Mouse (Mus musculus) kidney, adult 18-20 months (tissue): ENCODE measurements around the gene Zfp36l2.
A peak's percentile ranks its signal among the peaks of the same experiment; 100 is the strongest.
"Not testable (repeated sequence)": the region's sequence is repeated elsewhere in the genome, so short reads cannot be mapped to it uniquely, and the experiment has no call there.

Experiments used
- DNase-seq: peaks from one replicate; pipeline ENCODE4 v3.0.0; 2021

The Zfp36l2 gene

GRCm38 (mm10) chr17:84194282-84195002 is 6.7 kb upstream of the Zfp36l2 start:
- no peak for DNase-seq

DNA sequence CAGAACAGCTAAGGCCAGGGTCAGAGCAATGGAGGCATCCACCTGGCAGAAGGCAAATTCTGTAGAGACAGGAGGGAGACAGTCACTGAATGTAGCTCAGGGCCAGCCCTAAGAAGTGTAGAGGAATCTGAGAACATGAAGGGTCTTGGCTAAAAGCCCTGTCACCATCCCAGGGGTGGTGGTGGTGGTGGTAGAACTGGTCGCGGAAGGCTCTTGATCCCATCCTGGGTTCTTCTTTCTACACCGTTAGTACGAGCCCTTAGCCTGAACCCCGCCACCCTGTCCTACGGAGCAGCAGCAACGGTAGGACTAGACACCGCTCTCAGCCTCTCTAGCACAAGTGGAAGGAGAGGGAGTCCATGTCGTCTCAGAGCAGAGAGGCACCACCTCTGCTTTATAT is 5.7 kb upstream of the Zfp36l2 start:
- DNase-seq: no peak

GRCm38 (mm10) chr17:84191946-84192345 is 4.2 kb upstream of the Zfp36l2 start:
- no peak for DNase-seq

DNA sequence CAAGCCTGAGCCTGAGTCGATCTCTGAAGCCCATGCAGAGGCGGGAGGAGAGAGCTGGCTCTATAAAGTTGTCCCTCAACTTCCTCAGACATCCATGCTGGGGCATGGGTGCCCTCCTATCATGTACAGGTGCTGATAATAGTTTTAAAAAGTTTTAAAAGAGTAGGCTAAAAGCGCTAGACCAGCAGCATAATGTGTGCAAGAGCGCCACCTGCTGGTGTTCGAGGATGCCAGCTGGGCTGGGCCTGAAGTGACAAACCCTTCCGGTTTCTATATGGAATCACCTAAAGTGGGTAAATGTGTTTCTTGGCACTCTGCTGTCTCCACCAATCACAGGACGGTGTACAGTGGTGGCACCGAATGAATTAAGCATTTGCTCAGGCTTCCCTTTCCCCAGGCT is 3.1 kb upstream of the Zfp36l2 start:
- peak; percentile 89 for DNase-seq

GRCm38 (mm10) chr17:84189127-84189854 is 1.5 kb upstream of the Zfp36l2 start:
- no peak for DNase-seq

- peak; percentile 98 for DNase-seq
Observed at GRCm38 (mm10) chr17:84188374-84188961, 721 bp upstream of the Zfp36l2 start.

- DNase-seq: not testable (repeated sequence)
Observed at GRCm38 (mm10) chr17:84187264-84187663, 483 bp downstream of the Zfp36l2 start.

DNA sequence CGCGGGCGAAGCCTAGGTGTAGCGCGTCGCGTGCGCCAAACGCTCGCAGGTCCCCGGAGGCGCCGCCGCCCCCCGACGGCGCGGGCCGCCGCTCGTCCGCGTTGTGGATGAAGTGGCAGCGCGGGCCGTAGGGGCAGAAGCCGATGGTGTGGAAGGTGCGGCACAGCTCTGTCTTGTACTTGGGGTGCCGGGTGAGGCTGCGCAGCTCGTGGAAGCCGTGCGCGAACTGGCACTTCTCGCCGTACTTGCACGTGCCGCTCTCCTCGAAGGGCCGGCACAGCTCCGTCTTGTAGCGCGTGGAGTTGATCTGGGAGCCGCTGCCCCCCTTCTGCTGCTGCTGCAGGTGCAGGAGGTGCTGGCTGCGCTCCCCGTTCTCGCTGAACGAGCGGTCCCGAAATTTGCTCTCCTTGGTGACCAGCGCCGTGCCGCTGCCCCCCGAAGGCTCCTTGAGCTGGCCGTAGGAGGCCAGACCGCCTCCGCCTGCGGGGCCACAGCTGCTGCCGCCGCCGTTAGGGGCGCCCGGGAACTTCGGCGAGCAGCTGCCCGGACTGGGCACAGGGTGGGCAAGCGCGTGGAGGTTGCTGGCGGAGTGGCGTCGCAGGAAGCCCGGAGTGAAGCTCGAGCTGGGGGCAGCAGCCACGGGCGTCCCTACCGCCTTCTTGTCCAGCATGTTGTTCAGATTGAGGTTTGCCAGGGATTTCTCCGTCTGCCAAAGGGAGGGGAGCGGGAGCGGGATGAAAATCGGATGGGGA is 1.1 kb downstream of the Zfp36l2 start:
- DNase-seq: peak; percentile 75

DNA sequence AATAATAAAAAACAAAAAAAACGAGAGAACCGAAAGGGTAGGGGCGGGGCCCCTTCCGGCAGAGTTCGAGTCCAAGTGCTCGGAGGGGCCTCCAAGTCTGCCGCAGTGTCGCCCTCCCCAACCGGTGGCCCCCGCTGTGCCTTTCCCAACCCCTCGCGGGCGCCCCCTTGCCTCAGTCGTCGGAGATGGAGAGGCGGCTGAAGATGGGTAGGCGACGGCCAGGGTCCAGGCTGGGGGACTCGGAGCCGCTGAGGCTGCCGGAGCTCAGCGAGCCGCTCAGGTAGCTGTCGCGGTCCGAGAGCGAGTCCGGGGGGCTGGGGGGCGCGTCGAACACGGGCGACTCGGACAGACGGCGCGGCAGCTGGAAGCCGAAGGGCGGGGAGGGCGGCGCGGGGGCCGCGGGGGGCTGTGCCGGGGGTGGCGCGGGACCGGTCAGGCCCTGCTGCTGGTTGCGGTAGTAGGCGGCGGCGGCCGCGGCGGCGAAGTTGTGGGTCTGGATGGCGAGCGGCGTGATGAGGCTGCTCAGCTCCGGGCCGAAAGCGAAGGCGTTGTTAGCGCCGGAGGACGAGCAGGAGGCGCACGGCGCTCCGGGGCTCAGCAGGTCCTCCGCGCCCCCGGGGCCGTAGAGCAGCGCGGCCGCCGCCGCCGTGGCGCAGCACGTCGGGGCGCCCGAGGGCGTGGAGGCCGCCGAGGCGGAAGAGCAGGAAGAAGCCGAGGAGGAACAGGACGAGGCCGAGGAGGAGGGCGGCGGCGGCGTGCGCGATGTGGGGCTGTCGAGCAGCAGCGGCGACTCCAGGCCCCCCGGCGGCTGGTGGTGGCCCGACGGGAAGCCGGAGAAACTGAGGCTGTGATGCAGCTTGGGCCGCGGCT is 1.9 kb downstream of the Zfp36l2 start:
- peak; percentile 70 for DNase-seq

- DNase-seq: peak; percentile 58
Observed at GRCm38 (mm10) chr17:84185011-84185411, 2.7 kb downstream of the Zfp36l2 start.

DNA sequence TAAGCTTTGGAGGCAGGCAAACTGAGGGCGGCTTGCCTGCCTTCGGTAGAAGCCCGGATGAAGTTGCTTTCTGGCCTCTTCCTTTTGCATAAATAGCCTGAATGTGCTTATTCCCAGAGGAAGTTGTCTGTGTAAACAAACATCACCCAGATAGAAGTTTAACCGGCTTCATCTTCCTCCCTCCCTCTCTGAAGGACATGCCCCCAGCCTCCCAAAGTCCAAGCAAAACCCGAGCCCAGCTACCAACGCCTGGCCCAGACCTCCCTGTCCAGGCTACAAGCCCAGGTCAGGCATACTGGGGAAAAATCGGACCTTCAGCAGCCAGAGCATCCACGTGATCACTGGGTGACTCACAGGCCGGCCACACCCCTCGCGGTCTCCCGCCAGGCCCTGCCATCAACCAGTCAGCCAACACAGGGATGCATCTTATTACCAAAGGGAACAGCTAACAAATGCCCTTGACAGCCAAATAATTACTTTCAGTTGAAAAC is 4.4 kb downstream of the Zfp36l2 start:
- peak; percentile 96 for DNase-seq

- DNase-seq: no peak
Observed at GRCm38 (mm10) chr17:84182311-84183271, 5.2 kb downstream of the Zfp36l2 start.

DNA sequence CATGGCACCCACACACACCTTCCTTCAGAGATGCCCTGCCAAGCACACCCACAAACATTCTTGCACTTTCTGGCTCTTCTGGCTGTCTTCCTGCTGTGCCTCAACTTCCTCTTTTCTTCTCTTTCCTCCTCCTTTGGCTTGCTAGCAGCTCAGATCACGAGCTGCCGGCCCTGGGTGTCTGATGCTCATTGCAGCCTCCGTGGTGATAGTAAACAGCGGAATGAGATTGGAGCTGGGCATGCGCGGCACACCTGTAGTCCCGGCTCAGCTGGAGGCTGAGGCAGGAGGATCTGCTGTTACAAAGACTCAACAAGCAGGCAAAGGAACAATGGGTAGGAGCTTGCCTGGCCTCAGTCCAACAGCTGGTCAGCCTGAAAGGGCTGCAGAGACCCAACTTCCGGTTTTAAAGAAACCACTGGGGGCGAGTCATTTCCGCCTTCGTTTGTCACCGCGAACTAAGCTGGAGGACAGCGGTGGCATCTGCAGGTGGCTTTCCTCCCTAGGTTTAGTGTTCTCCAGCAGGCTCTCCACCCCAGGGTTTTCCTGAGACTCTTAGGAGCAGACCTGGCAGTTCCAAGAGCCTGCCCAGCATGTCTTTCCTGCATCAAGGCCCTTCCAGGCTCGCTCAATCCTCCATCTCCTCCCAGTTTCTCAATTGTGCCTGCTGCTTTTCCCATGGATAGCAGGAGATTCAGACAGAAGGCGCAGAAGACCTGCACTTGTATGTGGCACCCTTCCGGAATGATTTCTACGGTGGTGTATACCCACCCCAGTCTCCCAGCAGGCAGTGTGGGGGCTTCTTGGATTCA is 6.0 kb downstream of the Zfp36l2 start:
- peak; percentile 61 for DNase-seq

- no peak for DNase-seq
Observed at GRCm38 (mm10) chr17:84180715-84181501, 6.8 kb downstream of the Zfp36l2 start.

- DNase-seq: no peak
Observed at GRCm38 (mm10) chr17:84179973-84180365, 7.8 kb downstream of the Zfp36l2 start.

DNA sequence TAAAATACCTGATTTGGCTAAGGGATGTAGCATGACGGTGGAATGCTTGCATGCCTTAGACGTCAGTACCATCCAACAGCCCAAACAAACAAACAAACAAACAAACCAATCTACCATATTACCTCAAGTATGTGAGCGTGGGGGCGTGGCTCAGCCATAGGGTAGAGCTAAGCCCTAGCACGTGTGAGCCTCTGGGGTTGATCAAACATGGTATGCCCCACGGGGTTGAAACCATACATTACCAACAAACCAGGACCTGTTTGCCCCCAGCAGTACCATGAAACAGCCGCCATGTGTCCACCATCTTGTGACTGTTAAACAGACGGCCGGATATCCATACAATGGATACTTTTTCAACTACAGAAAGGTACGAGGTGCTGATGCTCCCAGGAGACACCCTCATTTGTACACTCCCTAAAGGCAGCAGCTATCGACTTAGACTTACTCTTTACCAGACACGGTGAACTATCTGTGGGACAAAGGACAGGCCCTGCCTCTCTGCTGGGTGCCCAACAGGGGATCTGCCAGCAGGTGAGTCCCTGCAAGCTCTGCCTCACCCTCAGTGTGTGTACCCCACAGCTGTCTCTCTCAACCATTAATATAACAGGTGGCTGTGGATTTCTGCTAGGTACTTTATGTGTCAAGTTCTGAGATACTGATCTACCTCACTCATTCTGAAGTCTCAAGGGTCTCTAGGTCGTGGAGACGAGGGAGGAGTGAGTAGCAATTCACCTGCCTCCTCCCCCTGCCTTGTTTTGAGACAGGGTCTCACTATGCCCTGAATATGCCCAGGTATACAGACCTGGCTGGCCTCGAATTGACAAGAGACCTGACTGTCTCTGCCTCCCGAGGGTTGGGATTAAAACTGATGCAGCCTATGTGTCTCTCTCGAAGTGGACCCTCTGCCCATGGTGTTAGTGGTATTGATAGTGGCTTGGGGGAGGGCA is 8.4 kb downstream of the Zfp36l2 start:
- no peak for DNase-seq

GRCm38 (mm10) chr17:84177481-84177880 is 10.3 kb downstream of the Zfp36l2 start:
- peak; percentile 43 for DNase-seq

DNA sequence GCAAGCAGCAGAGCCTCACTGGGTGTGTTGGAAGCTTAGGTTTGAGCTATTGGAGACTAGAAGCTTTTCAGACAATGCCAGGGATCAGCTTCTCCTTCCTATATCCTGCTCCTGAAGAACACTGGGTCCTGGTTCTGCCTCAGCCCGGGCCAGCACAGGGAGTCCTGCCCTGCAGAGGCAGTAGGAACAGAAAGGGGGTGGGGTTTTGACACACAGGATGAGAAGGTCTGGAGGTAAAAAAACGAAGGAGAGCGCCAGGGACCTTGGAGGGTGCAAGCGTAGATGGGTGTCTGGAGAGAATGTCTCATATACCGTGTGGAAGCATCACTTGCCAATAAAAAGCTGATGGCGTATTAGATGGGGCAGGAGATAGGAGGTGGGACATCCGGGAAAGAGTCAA is 11.3 kb downstream of the Zfp36l2 start:
- no peak for DNase-seq
